Mouse (Mus musculus) brain, adult 2 months (tissue): ENCODE results near the gene Gpc6.

ENCODE experiments used
- DNase-seq: peaks from one replicate; pipeline ENCODE4 v3.0.0; 2011; ENCODE audit warnings: low read depth, low spot score

The Gpc6 gene

GRCm38 (mm10) chr14:116947939-116948591 is 22.9 kb downstream of the Gpc6 start:
- DNase-seq, result peak; percentile 56

- DNase-seq, result no peak
Observed at GRCm38 (mm10) chr14:116957154-116957553, 32.0 kb downstream of the Gpc6 start.

GRCm38 (mm10) chr14:116964837-116965236 is 39.7 kb downstream of the Gpc6 start:
- DNase-seq, result no peak

GRCm38 (mm10) chr14:116974708-116975107 is 49.6 kb downstream of the Gpc6 start:
- DNase-seq, result no peak

DNA sequence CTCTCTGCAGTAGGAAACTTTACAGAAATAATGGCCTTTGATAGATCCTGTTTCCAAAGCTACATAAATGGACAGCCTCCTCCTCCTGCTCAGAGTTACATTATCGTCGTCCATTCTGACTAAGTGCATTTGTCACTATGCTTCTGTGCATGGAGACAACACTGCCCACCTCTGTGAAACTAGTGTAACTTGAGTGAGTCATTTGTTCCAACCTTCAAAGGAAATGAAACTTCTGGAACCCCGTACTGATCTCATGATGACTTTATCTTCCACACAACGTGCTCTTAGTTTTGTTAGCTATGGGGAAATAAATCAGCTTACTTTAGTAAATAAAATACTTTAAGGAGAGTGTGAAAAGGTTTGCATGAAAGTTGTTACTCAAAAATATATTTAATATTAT is 50.1 kb downstream of the Gpc6 start:
- peak; percentile 67 for DNase-seq

DNA sequence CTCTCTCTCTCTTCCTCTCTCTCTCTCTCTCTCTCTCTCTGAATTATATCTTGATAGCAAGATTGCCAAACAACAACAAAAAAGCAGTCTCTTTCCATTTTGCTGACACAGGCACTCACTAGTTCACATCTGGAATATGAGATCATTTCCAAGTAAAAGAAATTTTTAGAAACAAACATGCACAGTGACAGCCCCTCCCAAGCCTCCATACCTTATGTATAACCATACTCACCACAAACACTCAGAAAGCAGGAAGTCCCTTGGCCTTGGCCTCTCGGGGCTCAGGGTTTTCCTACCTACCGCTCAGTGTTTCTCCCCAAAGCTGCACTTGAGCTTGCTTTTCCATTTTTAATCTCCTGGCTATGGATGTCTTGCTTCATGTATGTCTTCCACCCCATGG is 52.1 kb downstream of the Gpc6 start:
- DNase-seq, result no peak

DNA sequence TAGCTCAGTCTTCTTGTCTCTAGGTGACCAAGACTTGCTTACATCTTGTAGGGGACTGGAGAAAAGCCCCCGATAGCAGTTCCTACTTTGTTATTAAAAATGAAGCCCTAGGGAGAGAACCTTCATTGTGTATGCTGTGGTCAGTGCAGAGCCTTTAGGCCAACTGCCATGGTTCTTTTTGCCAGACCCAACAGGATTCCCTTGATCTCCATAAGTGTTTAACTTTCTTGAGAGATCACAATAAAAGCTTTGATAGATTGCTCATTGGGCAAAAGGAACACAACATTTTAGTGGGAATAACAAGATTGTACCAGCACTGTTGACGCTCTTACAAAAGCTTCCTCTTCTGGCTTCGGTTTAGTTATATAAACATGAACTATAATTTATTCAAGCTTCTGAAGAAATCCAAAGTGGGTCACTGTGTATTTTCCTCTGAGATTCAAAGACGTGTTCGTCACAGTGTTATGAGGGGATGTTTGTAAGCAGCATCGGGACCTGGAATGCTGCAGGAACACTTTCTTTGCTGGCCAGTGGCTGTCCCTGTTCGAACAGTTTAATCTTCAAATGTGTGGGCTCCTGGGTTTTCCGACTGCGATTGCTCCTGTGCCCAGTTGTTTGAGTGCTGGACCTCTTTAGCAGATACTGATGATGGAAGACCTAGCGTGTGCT is 54.7 kb downstream of the Gpc6 start:
- peak; percentile 45 for DNase-seq

GRCm38 (mm10) chr14:116981711-116982110 is 56.6 kb downstream of the Gpc6 start:
- no peak for DNase-seq

DNA sequence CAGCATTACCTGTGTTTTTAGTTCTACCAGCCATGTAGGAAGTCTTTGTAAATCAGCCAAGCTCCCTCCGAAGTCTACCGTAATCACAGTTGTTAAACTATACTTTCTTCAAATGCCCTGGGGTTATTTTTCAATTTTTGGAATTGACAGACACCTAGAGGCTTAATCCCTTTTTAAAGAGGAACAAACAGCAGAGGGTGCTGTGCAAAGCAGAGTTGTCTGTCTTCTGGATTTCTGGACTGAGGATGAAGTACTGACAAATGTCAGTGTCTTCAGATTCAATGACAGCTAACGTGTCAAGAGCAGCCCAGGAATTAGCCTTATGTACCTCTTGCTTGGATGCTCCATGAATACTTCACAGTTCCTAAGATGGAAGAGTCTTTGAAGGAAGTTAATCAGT is 62.2 kb downstream of the Gpc6 start:
- DNase-seq, result peak; percentile 22

DNA sequence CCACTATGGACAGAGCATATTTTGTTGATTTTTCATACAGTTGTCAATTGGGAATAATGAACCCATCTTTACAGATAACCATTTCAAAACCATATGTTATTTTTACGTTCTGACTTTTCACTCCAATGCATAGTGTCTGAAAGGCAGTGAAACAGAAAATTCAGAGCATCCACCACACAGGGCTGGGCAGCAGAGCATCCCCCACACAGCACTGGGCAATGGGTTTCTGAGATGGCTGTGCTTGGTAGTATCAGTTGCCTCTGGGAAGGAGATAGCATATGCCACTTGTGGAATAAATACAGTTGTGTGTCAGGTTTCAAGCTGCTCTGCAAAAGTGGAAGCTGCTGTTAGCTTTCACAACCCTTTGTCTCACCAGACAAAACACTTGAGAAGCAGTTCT is 75.3 kb downstream of the Gpc6 start:
- no peak for DNase-seq

DNA sequence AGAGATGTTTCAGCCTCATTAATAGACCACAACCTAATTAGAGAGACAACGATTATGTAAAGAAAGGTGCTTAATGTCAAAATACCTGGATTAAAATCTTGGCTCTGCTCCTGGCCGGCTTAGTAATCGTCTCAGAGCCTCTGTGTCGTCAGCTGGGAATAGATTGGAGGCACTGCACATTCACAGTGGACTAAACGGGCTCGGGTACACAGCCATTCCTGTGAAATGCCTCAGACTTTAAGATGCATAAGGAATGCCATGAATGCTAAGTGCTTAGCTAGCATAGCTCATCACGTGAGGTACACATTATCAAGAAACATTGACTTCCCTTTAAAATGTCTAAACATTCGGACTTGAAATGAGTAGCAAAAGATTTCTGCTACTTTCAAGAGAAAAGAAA is 77.2 kb downstream of the Gpc6 start:
- DNase-seq, result no peak

DNA sequence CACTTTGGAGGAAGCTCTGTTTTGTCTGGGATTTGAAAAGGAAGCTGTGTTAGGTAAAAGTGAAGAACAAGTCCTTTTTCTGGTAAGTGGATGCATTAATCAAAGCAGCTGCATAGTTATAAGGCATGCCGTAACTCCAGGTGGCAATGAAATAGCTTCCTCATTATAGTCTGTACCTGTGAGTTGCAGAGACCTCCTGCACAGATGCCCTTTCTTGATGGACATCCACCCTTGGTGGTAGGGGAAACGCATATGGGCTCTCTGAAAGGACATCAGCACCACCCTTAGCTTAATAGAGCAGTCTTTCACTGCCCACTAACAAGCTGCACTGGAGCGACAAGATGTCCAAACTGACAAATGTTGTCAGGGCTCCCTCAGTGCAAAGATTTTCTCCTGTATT is 83.7 kb downstream of the Gpc6 start:
- no peak for DNase-seq

GRCm38 (mm10) chr14:117012969-117013368 is 87.9 kb downstream of the Gpc6 start:
- DNase-seq, result peak; percentile 32

DNA sequence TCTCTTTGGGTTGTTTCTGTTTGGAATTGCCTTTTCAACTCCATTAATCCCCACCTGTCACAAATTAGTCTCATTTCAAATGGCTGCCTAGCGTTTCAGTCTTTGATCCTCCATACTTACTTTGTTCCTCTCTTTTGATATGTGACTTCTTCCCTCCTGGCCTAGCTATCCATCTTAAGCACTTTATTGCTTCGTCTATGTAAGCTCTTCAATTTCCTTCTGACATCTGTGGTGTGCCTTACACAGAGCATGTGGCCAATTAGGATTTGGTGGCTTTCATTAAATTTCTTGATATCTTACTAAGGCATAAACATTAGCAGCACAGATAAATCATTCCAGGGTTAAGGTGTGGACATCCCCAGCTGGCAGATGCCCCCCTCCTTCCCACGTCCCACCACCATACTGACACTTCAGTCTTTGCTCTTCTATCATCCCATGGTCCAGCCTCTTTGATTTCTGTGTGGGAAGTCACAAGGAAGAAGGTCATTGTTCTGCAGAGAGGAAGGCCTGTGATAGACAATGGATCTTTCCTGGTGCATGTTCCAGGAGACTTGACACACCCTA is 88.5 kb downstream of the Gpc6 start:
- DNase-seq, result no peak

- no peak for DNase-seq
Observed at GRCm38 (mm10) chr14:117015333-117015922, 90.3 kb downstream of the Gpc6 start.

DNA sequence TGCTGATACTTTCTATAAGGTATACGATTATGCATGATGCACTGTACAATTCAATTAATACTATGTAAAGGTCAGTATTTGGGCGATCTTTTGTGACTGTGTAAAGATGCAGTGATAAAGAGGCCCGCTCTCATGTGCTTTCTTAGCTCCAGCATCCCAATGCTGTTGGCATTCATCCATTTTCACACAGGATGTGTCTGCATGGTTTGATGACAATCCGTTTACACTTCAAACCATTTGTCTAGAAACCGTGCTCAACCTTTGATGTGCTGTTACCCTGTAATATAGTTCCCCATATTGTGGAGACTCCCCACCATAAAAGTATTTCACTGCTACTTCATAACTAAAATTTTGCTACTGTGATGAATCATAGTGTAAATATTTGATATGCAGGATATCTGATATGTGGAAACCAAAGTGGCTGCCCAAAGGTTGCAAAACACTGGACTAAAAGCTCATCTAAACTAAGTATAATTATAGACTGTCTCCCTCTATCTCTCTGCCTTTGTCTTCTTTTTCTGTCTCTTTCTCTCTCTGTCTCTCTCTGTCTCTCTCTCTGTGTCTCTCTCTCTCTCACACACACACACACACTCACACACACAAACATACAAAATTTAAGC is 97.2 kb downstream of the Gpc6 start:
- DNase-seq, result no peak

DNA sequence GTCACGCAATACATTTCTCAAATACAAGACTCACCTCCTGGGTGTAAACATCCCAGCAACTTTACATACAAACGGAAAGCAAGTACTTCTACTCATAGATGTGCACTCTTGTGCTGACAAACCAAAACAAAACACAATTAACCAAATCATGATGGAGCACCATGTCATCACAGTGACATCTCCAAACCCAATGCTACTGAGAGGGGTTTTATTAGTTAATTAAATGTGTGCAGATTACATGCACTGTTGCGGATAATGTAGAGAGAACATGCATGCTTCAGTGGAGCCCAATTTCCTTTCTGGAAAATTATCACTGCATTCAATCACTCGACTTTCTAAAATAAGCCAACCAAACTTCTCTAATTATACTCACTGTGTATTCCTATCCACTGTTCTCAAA is 109.0 kb downstream of the Gpc6 start:
- no peak for DNase-seq

- DNase-seq, result peak; percentile 43
Observed at GRCm38 (mm10) chr14:117041017-117041416, 115.9 kb downstream of the Gpc6 start.

GRCm38 (mm10) chr14:117048951-117049350 is 123.8 kb downstream of the Gpc6 start:
- no peak for DNase-seq

DNA sequence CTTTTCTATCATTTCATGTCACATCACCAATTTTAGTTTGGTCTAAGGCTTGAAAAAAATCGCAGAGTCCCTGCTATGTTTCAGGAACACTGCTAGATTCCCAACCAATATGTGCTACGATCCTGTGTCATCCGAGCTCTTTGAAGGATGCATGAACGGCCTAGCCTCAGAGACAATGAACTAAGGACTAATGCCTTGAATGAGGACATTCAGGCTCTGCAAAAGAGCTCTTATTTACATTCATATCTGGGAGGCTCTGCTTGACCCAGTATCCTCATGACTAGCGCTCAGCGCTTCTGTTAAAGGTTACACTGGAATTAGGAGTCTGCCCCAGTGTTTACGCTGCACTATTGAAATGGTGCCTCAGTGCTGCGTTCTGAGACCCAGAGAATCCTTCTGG is 125.8 kb downstream of the Gpc6 start:
- DNase-seq, result no peak

- DNase-seq, result no peak
Observed at GRCm38 (mm10) chr14:117053361-117053760, 128.2 kb downstream of the Gpc6 start.

GRCm38 (mm10) chr14:117055134-117055533 is 130.0 kb downstream of the Gpc6 start:
- DNase-seq, result no peak
